Mouse (Mus musculus): ENCODE results near the gene Adarb1. TPM values are rescaled to one million over a fixed set of nuclear protein-coding genes. Genes with fewer than 3 reads are reported as not detected.

Adarb1 gene
- polyA plus RNA-seq, 1 experiment, result 11.5 TPM

GRCm38 (mm10) chr10:77397056-77397642, 20.9 kb downstream of the Adarb1 start:
- Histone ChIP-seq H3K27ac (ENCODE audit: insufficient read depth, low read length) (no peak overlapping the region), H3K4me3 (ENCODE audit: insufficient read depth, low read length) (no peak overlapping the region), H3K4me1 (ENCODE audit: control insufficient read depth, insufficient read depth, low read length) (no peaks in the 10 kb centered on the region)
- no peak for TF ChIP-seq POLR2A (IDR thresholded peaks at IDR 0.05; ENCODE audit: low read depth, low read length)
- TF ChIP-seq CTCF (IDR thresholded peaks at IDR 0.05; ENCODE audit: borderline replicate concordance, insufficient read depth, low read length), result no peak

- no peaks in the 10 kb centered on the region for H3K4me1 ChIP-seq (ENCODE audit: control insufficient read depth, insufficient read depth, low read length)
- no peak overlapping the region for H3K4me3 ChIP-seq (ENCODE audit: insufficient read depth, low read length)
- no peak for TF ChIP-seq CTCF (IDR thresholded peaks at IDR 0.05; ENCODE audit: borderline replicate concordance, insufficient read depth, low read length)
- TF ChIP-seq POLR2A (IDR thresholded peaks at IDR 0.05; ENCODE audit: low read depth, low read length), result no peak
- H3K27ac ChIP-seq (ENCODE audit: insufficient read depth, low read length), result no peak overlapping the region
These were observed 22.1 kb downstream of the Adarb1 start for GRCm38 (mm10) chr10:77396015-77396414.

GRCm38 (mm10) chr10:77391072-77391471, 27.0 kb downstream of the Adarb1 start:
- no peak overlapping the region for H3K4me3 ChIP-seq (ENCODE audit: insufficient read depth, low read length)
- peaks cover 12% of the 10 kb centered on the region for H3K4me1 ChIP-seq (ENCODE audit: control insufficient read depth, insufficient read depth, low read length)
- no peak for TF ChIP-seq POLR2A (IDR thresholded peaks at IDR 0.05; ENCODE audit: low read depth, low read length)
- no peak for TF ChIP-seq CTCF (IDR thresholded peaks at IDR 0.05; ENCODE audit: borderline replicate concordance, insufficient read depth, low read length)
- H3K27ac ChIP-seq (ENCODE audit: insufficient read depth, low read length), result no peak overlapping the region

GRCm38 (mm10) chr10:77387558-77387957, 30.5 kb downstream of the Adarb1 start:
- Histone ChIP-seq H3K27ac (ENCODE audit: insufficient read depth, low read length) (peak overlapping the region; percentile 0; the same call in 1 of the 2 replicates), H3K4me3 (ENCODE audit: insufficient read depth, low read length) (no peak overlapping the region), H3K4me1 (ENCODE audit: control insufficient read depth, insufficient read depth, low read length) (peaks cover 12% of the 10 kb centered on the region)
- TF ChIP-seq POLR2A (IDR thresholded peaks at IDR 0.05; ENCODE audit: low read depth, low read length), result no peak
- no peak for TF ChIP-seq CTCF (IDR thresholded peaks at IDR 0.05; ENCODE audit: borderline replicate concordance, insufficient read depth, low read length)

GRCm38 (mm10) chr10:77385731-77386130, 32.3 kb downstream of the Adarb1 start:
- Histone ChIP-seq H3K4me3 (ENCODE audit: insufficient read depth, low read length) (no peak overlapping the region), H3K27ac (ENCODE audit: insufficient read depth, low read length) (no peak overlapping the region), H3K4me1 (ENCODE audit: control insufficient read depth, insufficient read depth, low read length) (peaks cover 12% of the 10 kb centered on the region)
- TF ChIP-seq CTCF (IDR thresholded peaks at IDR 0.05; ENCODE audit: borderline replicate concordance, insufficient read depth, low read length) (no peak), POLR2A (IDR thresholded peaks at IDR 0.05; ENCODE audit: low read depth, low read length) (no peak)

- no peak overlapping the region for H3K27ac ChIP-seq (ENCODE audit: insufficient read depth, low read length)
- TF ChIP-seq CTCF (IDR thresholded peaks at IDR 0.05; ENCODE audit: borderline replicate concordance, insufficient read depth, low read length) (no peak), POLR2A (IDR thresholded peaks at IDR 0.05; ENCODE audit: low read depth, low read length) (no peak)
- H3K4me3 ChIP-seq (ENCODE audit: insufficient read depth, low read length), result no peak overlapping the region
- peaks cover 6% of the 10 kb centered on the region for H3K4me1 ChIP-seq (ENCODE audit: control insufficient read depth, insufficient read depth, low read length)
These were observed 35.0 kb downstream of the Adarb1 start for GRCm38 (mm10) chr10:77383045-77383444.

GRCm38 (mm10) chr10:77381191-77381590, 36.9 kb downstream of the Adarb1 start:
- TF ChIP-seq POLR2A (IDR thresholded peaks at IDR 0.05; ENCODE audit: low read depth, low read length) (no peak), CTCF (IDR thresholded peaks at IDR 0.05; ENCODE audit: borderline replicate concordance, insufficient read depth, low read length) (no peak)
- H3K4me3 ChIP-seq (ENCODE audit: insufficient read depth, low read length), result no peak overlapping the region
- H3K27ac ChIP-seq (ENCODE audit: insufficient read depth, low read length), result no peak overlapping the region
- H3K4me1 ChIP-seq (ENCODE audit: control insufficient read depth, insufficient read depth, low read length), result no peaks in the 10 kb centered on the region

- H3K27ac ChIP-seq (ENCODE audit: insufficient read depth, low read length), result no peak overlapping the region
- no peak overlapping the region for H3K4me3 ChIP-seq (ENCODE audit: insufficient read depth, low read length)
- TF ChIP-seq POLR2A (IDR thresholded peaks at IDR 0.05; ENCODE audit: low read depth, low read length), result no peak
- no peak for TF ChIP-seq CTCF (IDR thresholded peaks at IDR 0.05; ENCODE audit: borderline replicate concordance, insufficient read depth, low read length)
- H3K4me1 ChIP-seq (ENCODE audit: control insufficient read depth, insufficient read depth, low read length), result no peaks in the 10 kb centered on the region
These were observed 37.4 kb downstream of the Adarb1 start for GRCm38 (mm10) chr10:77380716-77381115.

- Histone ChIP-seq H3K27ac (ENCODE audit: insufficient read depth, low read length) (no peak overlapping the region), H3K4me3 (ENCODE audit: insufficient read depth, low read length) (no peak overlapping the region), H3K4me1 (ENCODE audit: control insufficient read depth, insufficient read depth, low read length) (no peaks in the 10 kb centered on the region; the same call in 1 of the 2 replicates)
- TF ChIP-seq POLR2A (IDR thresholded peaks at IDR 0.05; ENCODE audit: low read depth, low read length), result no peak
- no peak for TF ChIP-seq CTCF (IDR thresholded peaks at IDR 0.05; ENCODE audit: borderline replicate concordance, insufficient read depth, low read length)
These were observed 38.9 kb downstream of the Adarb1 start for GRCm38 (mm10) chr10:77379199-77379598.

- Histone ChIP-seq H3K4me1 (ENCODE audit: control insufficient read depth, insufficient read depth, low read length) (peaks cover 2% of the 10 kb centered on the region; the same call in 1 of the 2 replicates), H3K4me3 (ENCODE audit: insufficient read depth, low read length) (no peak overlapping the region)
- no peak for TF ChIP-seq CTCF (IDR thresholded peaks at IDR 0.05; ENCODE audit: borderline replicate concordance, insufficient read depth, low read length)
- no peak for TF ChIP-seq POLR2A (IDR thresholded peaks at IDR 0.05; ENCODE audit: low read depth, low read length)
These were observed 42.0 kb downstream of the Adarb1 start for GRCm38 (mm10) chr10:77376056-77376455.

More at GRCm38 (mm10) chr10:77376056-77376455, 42.0 kb downstream of the Adarb1 start:
- H3K27ac ChIP-seq (ENCODE audit: insufficient read depth, low read length), result no peak overlapping the region
